Mouse (Mus musculus) CH12.LX (cell line): ENCODE data around the gene Prrc2a. TPM values are rescaled to one million over a fixed set of nuclear protein-coding genes. Genes with fewer than 3 reads are reported as not detected.

Experiments
- DNase-seq: peaks from one replicate; pipeline ENCODE4 v3.0.0-alpha.2; 2013; ENCODE audit errors: extremely low read depth
- H3K27ac ChIP-seq: 2 replicates; pipeline ENCODE4 v1.5.1; 2012; ENCODE audit warnings: low read depth, mild to moderate bottlenecking, control low read depth, moderate library complexity; ENCODE audit not compliant: insufficient read depth
- H3K27me3 ChIP-seq: replicated peaks from 2 replicates; pipeline ENCODE3; 2012; ENCODE audit warnings: inconsistent platforms
- H3K36me3 ChIP-seq, 2 experiments: replicated peaks in 1 of 2; 2 replicates each; pipeline versions ENCODE3 to v1.6.1; 2012; ENCODE audit warnings: inconsistent platforms in 1 of 2, low read length in 1 of 2, mild to moderate bottlenecking in 1 of 2, mixed read lengths in 1 of 2, moderate library complexity in 1 of 2; ENCODE audit not compliant: control insufficient read depth in 1 of 2, insufficient read depth in 1 of 2
- H3K4me1 ChIP-seq, 2 experiments: 2 replicates each; pipeline ENCODE4 v1.6.1; 2012; ENCODE audit warnings: inconsistent platforms in 1 of 2, moderate library complexity in 1 of 2; ENCODE audit not compliant: insufficient read depth in 2 of 2, control insufficient read depth in 1 of 2
- H3K4me2 ChIP-seq: 2 replicates; pipeline ENCODE4 v1.6.1; 2012; ENCODE audit warnings: low read depth, mild to moderate bottlenecking, control low read depth; ENCODE audit not compliant: poor library complexity, insufficient read depth, severe bottlenecking
- H3K4me3 ChIP-seq, 3 experiments: fragments of 150-350 bp in 1 of 3; sonication (generic) in 1 of 3; replicated peaks in 1 of 3; 2 replicates each; pipeline versions ENCODE3 to v1.5.1; 2011 to 2012; ENCODE audit warnings: low read depth in 2 of 3, low read length in 2 of 3, mild to moderate bottlenecking in 2 of 3, moderate library complexity in 2 of 3, control low read depth in 1 of 3, improper control_type of control experiment in 1 of 3, inconsistent platforms in 1 of 3, mixed read lengths in 1 of 3; ENCODE audit not compliant: poor library complexity in 1 of 3
- H3K79me2 ChIP-seq: replicated peaks from 2 replicates; pipeline ENCODE4 v1.6.1; 2012; ENCODE audit warnings: mild to moderate bottlenecking, moderate library complexity; ENCODE audit not compliant: control insufficient read depth, poor library complexity, insufficient read depth, severe bottlenecking; ENCODE audit errors: extremely low read depth
- H3K9ac ChIP-seq: 2 replicates; pipeline ENCODE4 v1.6.1; 2012; ENCODE audit warnings: low read depth, mild to moderate bottlenecking, control low read depth, moderate library complexity; ENCODE audit not compliant: insufficient read depth
- H3K9me3 ChIP-seq: replicated peaks from 2 replicates; pipeline ENCODE3; 2012; ENCODE audit warnings: low read length, inconsistent platforms, mixed read lengths
- BHLHE40 ChIP-seq: IDR thresholded peaks from 2 replicates; pipeline ENCODE4 v1.6.1; 2011; ENCODE audit warnings: mild to moderate bottlenecking, low read depth, low read length, improper control_type of control experiment
- CHD1 ChIP-seq: IDR thresholded peaks from 2 replicates; pipeline ENCODE4 v1.6.1; 2012; ENCODE audit warnings: low read depth, low read length, improper control_type of control experiment, inconsistent platforms
- CHD2 ChIP-seq: IDR thresholded peaks from 2 replicates; pipeline ENCODE4 v1.6.1; 2011; ENCODE audit warnings: low read length, improper control_type of control experiment
- CTCF ChIP-seq, 2 experiments: IDR thresholded peaks in 1 of 2; conservative IDR thresholded peaks in 1 of 2; 2 replicates each; pipeline ENCODE4 v1.5.1; 2011 to 2012; ENCODE audit warnings: low read depth in 2 of 2, low read length in 2 of 2, improper control_type of control experiment in 1 of 2, inconsistent platforms in 1 of 2, mild to moderate bottlenecking in 1 of 2, moderate library complexity in 1 of 2
- E2F4 ChIP-seq: IDR thresholded peaks from 2 replicates; pipeline ENCODE4 v1.6.1; 2011; ENCODE audit warnings: low read depth, low read length, improper control_type of control experiment; ENCODE audit not compliant: insufficient replicate concordance
- ELF1 ChIP-seq: IDR thresholded peaks from 2 replicates; pipeline ENCODE4 v1.6.1; 2014; ENCODE audit warnings: low read depth, mild to moderate bottlenecking, inconsistent platforms, low read length, improper control_type of control experiment
- EP300 ChIP-seq: IDR thresholded peaks from 2 replicates; pipeline ENCODE4 v1.6.1; 2011; ENCODE audit warnings: low read length, improper control_type of control experiment
- JUN ChIP-seq: IDR thresholded peaks from 2 replicates; pipeline ENCODE4 v1.6.1; 2011; ENCODE audit warnings: low read depth, mild to moderate bottlenecking, low read length, improper control_type of control experiment, moderate library complexity; ENCODE audit not compliant: insufficient read depth
- JUND ChIP-seq: conservative IDR thresholded peaks from 2 replicates; pipeline ENCODE4 v1.6.1; 2011; ENCODE audit warnings: low read depth, low read length, improper control_type of control experiment
- KAT2A ChIP-seq: IDR thresholded peaks from 2 replicates; pipeline ENCODE4 v1.6.1; 2012; ENCODE audit warnings: low read length, improper control_type of control experiment, inconsistent platforms; ENCODE audit not compliant: insufficient replicate concordance
- MYC ChIP-seq: IDR thresholded peaks from 2 replicates; pipeline ENCODE4 v1.6.1; 2011; ENCODE audit warnings: low read depth, mild to moderate bottlenecking, improper control_type of control experiment, low read length
- NELFE ChIP-seq: IDR thresholded peaks from 2 replicates; pipeline ENCODE4 v1.6.1; 2011; ENCODE audit warnings: low read depth, low read length, improper control_type of control experiment
- NRF1 ChIP-seq: IDR thresholded peaks from 2 replicates; pipeline ENCODE4 v1.6.1; 2014; ENCODE audit warnings: low read depth, mild to moderate bottlenecking, inconsistent platforms, low read length, improper control_type of control experiment, moderate library complexity
- POLR2A ChIP-seq: IDR thresholded peaks from 2 replicates; pipeline ENCODE4 v1.6.1; 2011; ENCODE audit warnings: low read depth, mild to moderate bottlenecking, improper control_type of control experiment, low read length
- POLR2AphosphoS2 ChIP-seq: IDR thresholded peaks from 2 replicates; pipeline ENCODE4 v1.6.1; 2011; ENCODE audit warnings: low read depth, low read length, improper control_type of control experiment
- RCOR1 ChIP-seq: conservative IDR thresholded peaks from 2 replicates; pipeline ENCODE4 v1.6.1; 2012; ENCODE audit warnings: low read depth, mild to moderate bottlenecking, inconsistent platforms, low read length, improper control_type of control experiment
- SIN3A ChIP-seq: IDR thresholded peaks from 2 replicates; pipeline ENCODE4 v1.6.1; 2012; ENCODE audit warnings: low read length, improper control_type of control experiment, inconsistent platforms
- TBP ChIP-seq: conservative IDR thresholded peaks from 2 replicates; pipeline ENCODE4 v1.6.1; 2011; ENCODE audit warnings: low read depth, low read length, improper control_type of control experiment
- UBTF ChIP-seq: IDR thresholded peaks from 2 replicates; pipeline ENCODE4 v1.6.1; 2012; ENCODE audit warnings: low read depth, mild to moderate bottlenecking, inconsistent platforms, low read length, improper control_type of control experiment, moderate library complexity
- USF1 ChIP-seq: IDR thresholded peaks from 2 replicates; pipeline ENCODE4 v1.6.1; 2014; ENCODE audit warnings: low read depth, mild to moderate bottlenecking, inconsistent platforms, low read length, improper control_type of control experiment
- ZMIZ1 ChIP-seq: IDR thresholded peaks from 2 replicates; pipeline ENCODE4 v1.6.1; 2012; ENCODE audit warnings: low read depth, mild to moderate bottlenecking, inconsistent platforms, low read length, improper control_type of control experiment
- dilution Hi-C: fragments of 300-500 bp; cut with MboI; formaldehyde crosslinking; loops from 2 replicates; pipeline ENCODE4 v1.14.3; 2020; ENCODE audit warnings: low sequenced_read_pairs; ENCODE audit not compliant: extremely low pct_unique_long_range_greater_than_20kb, extremely low pct_ligation_motif_present
- in situ Hi-C: fragments of 300-500 bp; cut with MboI; formaldehyde crosslinking; loops from 3 replicates; pipeline ENCODE4 v1.14.3; 2019; ENCODE audit warnings: low sequenced_read_pairs, low pct_ligation_motif_present, low pct_unique_long_range_greater_than_20kb, mixed read lengths
- polyA plus RNA-seq: library from polyadenylated mRNA; unstranded; fragments of >175 nt; gene quantifications from 2 replicates; pipeline ENCODE4 v1.2.1, GENCODE M21; 2012; ENCODE audit warnings: low read depth; ENCODE audit not compliant: insufficient read length
- total RNA-seq, 2 experiments: library from RNA; depleted of rRNA; stranded (reverse); fragments of 300-350 nt in 1 of 2; fragments of >200 nt in 1 of 2; gene quantifications; 2 replicates each; pipeline ENCODE4 v1.2.3; 2012 to 2014

Prrc2a gene
- total and polyA plus RNA-seq, 3 experiments = 31.3 to 313 (median 80.4) TPM

DNA sequence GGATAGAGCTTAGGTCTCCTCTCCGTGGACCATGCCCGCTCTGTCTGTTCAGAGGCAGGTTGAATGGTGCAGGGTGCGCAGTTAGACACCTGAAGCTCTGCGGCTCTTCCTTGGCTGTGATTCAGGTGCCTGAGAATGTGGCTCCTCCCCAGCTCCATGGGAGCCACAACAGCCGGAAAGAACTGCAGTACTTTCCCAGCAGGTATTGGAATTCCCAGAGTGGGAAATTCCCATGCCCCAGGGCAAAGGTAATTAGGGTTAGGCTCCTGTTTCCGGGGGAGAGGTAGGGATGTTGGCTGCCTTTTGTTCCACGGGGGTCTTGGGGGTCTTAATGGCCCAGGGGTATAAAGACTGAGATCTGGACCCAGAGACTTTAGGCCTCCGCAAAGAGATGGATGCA, 34.2 kb upstream of the Prrc2a start:
- in situ Hi-C loops = no loop called here
- Histone ChIP-seq H3K4me2 (peak overlapping the region; percentile 95), H3K79me2 (peaks cover 28% of the 10 kb centered on the region)
- TF ChIP-seq CHD2 (no peak), POLR2A (peak; percentile 47; the same call in 1 of the 2 replicates)
- TF ChIP-seq, all 38 proteins: peak for 1
- Histone ChIP-seq H3K27ac (peak overlapping the region; percentile 18; the same call in 1 of the 2 replicates), H3K9ac (no peak overlapping the region), H3K36me3 (peaks cover 3 to 15% of the 10 kb centered on the region in 2 experiments), H3K9me3 (no peaks in the 10 kb centered on the region), H3K4me3 (peak overlapping the region in 1 of 3 experiments; percentile 73), H3K4me1 (peaks cover 11 to 43% of the 10 kb centered on the region in 2 experiments), H3K27me3 (no peaks in the 10 kb centered on the region)
- dilution Hi-C loops = no loop called here
- no peak for DNase-seq

DNA sequence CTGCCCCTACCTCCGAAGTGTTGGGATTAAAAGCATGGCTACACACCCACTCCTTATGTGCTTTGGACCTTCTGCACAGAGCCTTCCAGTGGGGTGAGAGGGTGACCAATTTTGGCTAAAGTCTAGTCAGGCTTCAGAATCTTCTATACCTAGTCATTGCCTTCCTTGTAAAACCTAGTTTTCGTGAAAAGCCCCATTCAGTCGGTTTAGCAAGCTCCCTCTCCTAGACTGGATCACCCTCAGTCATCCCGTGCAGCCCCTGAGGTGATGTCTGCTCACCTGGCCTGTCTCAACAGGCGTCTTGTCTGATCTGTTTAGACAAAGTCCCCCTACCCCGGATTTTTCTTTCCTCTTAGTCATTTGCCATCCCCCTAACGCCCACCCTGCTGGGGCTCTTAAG, 33.3 kb upstream of the Prrc2a start:
- Histone ChIP-seq H3K9ac (no peak overlapping the region), H3K79me2 (peaks cover 28% of the 10 kb centered on the region), H3K4me2 (no peak overlapping the region), H3K4me1 (peaks cover 18 to 43% of the 10 kb centered on the region in 2 experiments), H3K9me3 (no peaks in the 10 kb centered on the region), H3K4me3 (no peak overlapping the region), H3K27me3 (no peaks in the 10 kb centered on the region), H3K36me3 (peaks cover 3 to 15% of the 10 kb centered on the region in 2 experiments), H3K27ac (peak overlapping the region; percentile 73)
- dilution Hi-C loops (no loop called here), in situ Hi-C loops (no loop called here)
- TF ChIP-seq TBP (no peak), CHD1 (no peak), BHLHE40 (no peak), ELF1 (no peak), ZMIZ1 (no peak), USF1 (no peak), NELFE (no peak), RCOR1 (no peak), MYC (no peak), KAT2A (no peak), POLR2A (no peak), JUND (no peak), EP300 (no peak), POLR2AphosphoS2 (no peak), UBTF (no peak), JUN (no peak), CTCF (conservative IDR thresholded peaks at IDR 0.05 in 1 of 2, IDR thresholded peaks at IDR 0.05 in 1 of 2; ENCODE audit: low read depth in 2 of 2, low read length in 2 of 2) (no peak), SIN3A (no peak), E2F4 (no peak), NRF1 (no peak)
- DNase-seq = no peak
